Mouse (Mus musculus): ENCODE measurements around the gene Cyb561a3.
A peak's percentile ranks its signal among the peaks of the same experiment; 100 is the strongest.

The Cyb561a3 gene

DNA sequence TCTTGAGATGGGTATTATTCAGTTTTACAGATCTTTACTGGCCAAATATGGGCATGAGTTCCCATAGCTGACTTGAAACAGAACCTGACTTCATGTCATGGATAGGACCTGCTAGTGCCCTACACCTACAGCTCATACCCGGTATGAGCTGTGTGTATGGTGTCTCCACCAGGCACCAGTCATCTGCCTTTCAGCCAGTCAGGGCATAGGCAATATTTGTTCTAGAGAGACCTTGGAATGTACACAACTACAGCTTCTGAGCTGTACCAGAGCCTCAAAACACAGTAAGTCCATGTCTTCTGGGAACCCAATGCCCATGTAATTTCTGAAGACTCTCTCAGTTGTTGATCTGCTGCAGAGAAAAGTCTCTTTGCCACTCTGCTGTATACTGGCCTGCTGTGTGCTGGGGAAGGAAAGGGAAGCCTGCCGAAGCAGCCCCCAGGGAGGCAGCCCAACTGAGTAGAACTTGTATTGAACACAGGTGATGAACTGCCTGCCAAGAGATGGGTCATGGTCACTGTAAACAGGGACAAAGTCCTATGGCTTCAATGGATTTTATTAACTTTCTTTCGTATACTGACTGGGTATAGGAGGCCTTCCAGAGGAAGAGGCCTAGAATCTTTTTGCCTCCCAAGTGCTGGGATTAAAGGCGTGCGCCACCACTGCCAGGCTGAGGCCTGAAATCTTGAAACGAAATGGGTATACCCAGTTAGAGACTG is 14.8 kb downstream of the Cyb561a3 start:
- no peak for DNase-seq

GRCm38 (mm10) chr19:10598188-10598587 is 21.2 kb downstream of the Cyb561a3 start:
- DNase-seq: peak; percentile 44

GRCm38 (mm10) chr19:10599648-10600047 is 22.7 kb downstream of the Cyb561a3 start:
- DNase-seq: no peak

DNA sequence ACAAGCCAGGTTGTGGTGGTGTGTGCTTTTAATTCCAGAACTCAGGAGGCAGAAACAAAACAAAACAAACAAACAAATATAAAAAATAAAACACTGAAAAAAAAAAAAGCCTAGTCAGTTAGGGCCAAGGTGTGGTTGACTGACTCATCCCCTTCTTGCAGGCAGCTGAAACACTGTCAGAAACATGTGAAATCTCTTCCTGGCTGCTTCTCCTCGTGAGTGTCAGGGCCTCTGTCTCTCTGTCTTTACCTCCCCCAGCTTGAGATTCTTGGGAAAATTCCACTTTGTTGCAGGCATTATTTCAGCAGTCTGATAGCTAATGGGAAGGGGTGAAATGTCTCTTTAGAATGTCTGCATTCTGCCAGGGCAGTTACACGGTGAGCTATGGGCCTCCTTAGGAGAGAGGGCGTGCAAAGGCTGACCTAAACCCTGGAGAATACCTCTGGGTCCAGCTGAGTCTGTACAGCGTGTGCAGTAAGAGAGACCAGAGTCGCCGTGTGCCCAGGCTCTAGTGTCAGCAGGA is 25.3 kb downstream of the Cyb561a3 start:
- no peak for DNase-seq

GRCm38 (mm10) chr19:10602787-10603186 is 25.8 kb downstream of the Cyb561a3 start:
- peak; percentile 96 for DNase-seq

DNA sequence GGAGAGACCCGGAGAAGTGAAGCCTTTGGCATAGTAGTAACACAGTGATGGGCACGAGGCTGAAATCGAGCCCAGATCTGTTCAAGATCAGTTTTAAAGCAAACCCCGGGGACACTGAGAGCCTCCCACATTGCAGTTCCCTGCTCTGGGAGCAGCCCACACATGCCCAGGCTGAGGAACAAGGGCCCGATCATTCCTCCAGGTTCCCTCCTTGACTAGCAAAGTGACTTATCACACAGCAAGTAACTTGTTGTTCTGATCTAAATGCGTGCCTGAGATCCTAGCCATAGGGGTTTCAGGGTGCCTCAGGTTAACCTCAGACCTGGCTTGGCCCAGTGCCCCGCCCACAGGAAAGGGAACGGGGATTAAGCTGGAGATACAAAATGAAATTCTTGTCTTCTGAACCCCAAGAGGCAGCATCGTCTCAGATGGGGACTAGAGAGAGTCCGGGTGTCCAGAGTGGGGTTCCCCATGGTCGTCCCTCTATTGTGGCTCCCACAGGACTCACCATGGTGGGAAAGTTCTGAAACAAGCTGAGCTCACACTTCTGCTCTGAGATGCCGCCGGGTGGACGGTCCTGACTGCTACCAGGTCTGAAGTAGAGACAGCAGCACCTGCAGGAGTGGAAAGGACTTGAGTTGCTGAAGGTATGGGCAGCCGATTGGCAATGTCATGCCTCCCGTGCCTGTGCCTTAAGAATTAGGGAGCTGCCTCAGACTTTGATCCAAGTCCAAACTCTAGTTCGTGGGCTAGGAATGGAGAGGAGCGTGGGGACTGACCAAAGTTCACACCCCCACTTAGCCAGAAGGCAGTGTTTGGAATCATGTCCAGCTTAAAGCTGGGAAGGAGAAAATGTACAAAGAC is 26.9 kb downstream of the Cyb561a3 start:
- no peak for DNase-seq

- DNase-seq: no peak
Measured at GRCm38 (mm10) chr19:10604534-10604933, 27.6 kb downstream of the Cyb561a3 start.

GRCm38 (mm10) chr19:10605293-10605900 is 28.4 kb downstream of the Cyb561a3 start, which contains the start of the genes Ddb1 and Tkfc:
Ddb1 (plus strand) TSS chr19:10605327.
Tkfc (minus strand) TSS chr19:10605654.
- DNase-seq: peak; percentile 99

GRCm38 (mm10) chr19:10605901-10606622 is 29.1 kb downstream of the Cyb561a3 start:
- peak; percentile 30 for DNase-seq

GRCm38 (mm10) chr19:10608573-10609240 is 31.7 kb downstream of the Cyb561a3 start:
- no peak for DNase-seq

- DNase-seq: peak; percentile 25
Measured at GRCm38 (mm10) chr19:10634106-10634871, 57.3 kb downstream of the Cyb561a3 start, which contains the start of gene Vwce. Vwce (plus strand) TSS chr19:10634213.

DNA sequence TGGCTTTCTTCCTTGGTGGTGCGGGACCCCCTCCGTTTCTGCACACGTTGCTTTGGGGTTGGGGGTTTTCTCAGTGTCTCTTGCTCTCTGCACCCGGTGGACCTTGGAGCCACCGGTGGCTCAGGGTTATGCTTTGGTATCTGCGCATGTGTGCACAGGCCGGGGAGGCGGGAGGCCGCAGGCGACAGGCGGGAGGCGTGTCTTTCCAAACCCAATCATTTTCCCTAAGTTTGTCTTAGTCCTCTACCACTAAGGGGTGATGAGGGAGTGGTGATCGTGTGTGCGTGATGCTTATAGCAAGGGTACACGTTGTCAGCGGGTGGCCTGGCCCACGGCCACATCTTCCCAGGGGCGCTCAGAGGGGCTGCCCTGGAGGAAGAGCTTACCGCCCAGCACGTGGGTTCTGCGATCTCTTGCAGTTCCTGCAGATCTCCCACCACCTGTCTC is 57.9 kb downstream of the Cyb561a3 start:
- DNase-seq: peak; percentile 21

DNA sequence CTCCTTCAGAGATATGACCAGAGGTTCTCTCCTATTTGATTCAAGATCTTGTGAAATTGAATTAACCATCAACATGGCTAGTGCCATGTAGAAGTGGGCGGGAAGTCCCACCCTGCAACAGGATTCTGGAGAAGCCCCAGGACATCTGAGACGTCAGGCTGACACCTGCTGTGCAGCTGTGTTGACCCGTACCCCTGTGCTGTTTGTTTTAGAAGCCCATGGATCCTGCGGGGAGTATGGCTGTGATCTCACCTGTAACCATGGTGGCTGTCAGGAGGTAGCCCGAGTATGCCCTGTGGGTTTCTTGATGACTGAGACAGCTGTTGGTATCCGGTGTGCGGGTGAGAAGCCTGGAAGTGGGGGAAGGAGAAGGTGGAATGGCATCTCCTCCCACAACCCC is 60.9 kb downstream of the Cyb561a3 start:
- DNase-seq: no peak

DNA sequence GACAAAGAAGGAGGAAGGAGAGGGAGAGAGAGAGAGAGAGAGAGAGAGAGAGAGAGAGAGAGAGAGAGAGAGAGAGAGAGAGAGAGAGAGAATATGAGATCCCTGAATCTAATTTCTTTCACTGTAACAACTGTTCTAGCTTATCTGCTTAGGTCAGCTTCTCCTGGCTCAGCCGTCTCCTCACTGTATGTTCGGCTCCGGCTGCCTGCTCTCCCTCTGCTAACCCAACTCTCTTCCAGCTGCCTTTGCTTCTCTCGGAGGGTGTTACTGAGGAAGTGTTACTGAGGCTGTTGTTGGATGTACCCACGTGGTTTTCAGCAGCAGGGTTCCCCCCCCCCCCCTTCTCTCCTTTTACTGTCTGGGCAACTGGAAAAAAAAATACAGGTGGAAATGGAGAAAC is 63.1 kb downstream of the Cyb561a3 start:
- DNase-seq: no peak

GRCm38 (mm10) chr19:10640589-10641378 is 63.8 kb downstream of the Cyb561a3 start:
- DNase-seq: no peak

All from lung, postnatal 36 days (tissue).